Mouse (Mus musculus) gastrocnemius, postnatal 10 days (tissue): ENCODE results near the gene Pdilt. TPM values are rescaled to one million over a fixed set of nuclear protein-coding genes. Genes with fewer than 3 reads are reported as not detected.

Experiments used
- DNase-seq: peaks from one replicate; pipeline ENCODE4 v3.0.0; 2021; ENCODE audit warnings: mixed read lengths
- total RNA-seq, 2 experiments: library from RNA; stranded (reverse); gene quantifications; 2 replicates each; pipeline ENCODE4 v1.2.3; 2021

Gene Pdilt
- total RNA-seq, 2 experiments from 2014 or later: not detected

DNA sequence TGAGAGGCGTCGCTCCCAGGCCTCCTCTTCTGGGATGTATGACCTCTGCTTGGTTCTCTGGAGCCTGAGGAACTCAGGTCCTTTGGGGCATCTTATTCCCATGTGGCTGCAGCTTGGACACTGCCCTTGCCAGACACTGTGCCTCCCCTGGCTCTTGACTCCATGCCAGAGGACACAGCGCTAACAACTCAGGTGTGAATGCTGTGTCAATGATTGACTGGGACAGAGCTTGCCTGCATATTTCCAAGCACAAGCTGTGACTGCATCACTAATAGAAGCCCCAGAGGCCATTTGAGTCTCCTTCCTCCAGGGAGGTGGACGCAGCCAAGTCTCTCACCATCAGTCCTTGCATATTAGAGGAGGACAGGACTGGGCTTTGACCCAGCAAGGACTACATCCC, 12.1 kb downstream of the Pdilt start:
- no peak for DNase-seq

GRCm38 (mm10) chr7:119490041-119490780, 33.1 kb downstream of the Pdilt start:
- no peak for DNase-seq

GRCm38 (mm10) chr7:119486683-119487082, 36.6 kb downstream of the Pdilt start:
- DNase-seq: no peak

GRCm38 (mm10) chr7:119484154-119484553, 39.1 kb downstream of the Pdilt start:
- no peak for DNase-seq

DNA sequence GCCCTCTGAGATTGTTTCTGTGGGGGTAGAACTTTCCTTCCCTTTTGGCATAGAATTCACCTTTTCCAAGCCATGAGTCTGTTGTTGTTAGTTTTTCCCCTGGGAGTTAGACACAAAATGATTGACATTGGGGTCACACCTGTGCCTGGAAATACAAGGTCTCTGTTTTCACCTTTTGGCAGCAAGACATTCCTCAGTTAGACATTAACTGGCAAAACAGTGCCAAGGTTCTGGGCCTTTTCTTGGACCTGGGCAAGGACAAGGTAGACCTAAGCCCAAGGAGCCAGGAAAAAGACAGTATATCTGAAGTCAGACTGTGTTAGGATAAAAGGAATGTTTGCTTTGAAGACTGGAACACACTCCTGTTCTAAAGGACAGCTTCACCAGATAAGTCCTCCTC, 44.0 kb downstream of the Pdilt start, which contains the start of gene Umod:
TSS of gene Umod (minus strand) at position 27 of the 400 bp plus-strand sequence.
- no peak for DNase-seq

DNA sequence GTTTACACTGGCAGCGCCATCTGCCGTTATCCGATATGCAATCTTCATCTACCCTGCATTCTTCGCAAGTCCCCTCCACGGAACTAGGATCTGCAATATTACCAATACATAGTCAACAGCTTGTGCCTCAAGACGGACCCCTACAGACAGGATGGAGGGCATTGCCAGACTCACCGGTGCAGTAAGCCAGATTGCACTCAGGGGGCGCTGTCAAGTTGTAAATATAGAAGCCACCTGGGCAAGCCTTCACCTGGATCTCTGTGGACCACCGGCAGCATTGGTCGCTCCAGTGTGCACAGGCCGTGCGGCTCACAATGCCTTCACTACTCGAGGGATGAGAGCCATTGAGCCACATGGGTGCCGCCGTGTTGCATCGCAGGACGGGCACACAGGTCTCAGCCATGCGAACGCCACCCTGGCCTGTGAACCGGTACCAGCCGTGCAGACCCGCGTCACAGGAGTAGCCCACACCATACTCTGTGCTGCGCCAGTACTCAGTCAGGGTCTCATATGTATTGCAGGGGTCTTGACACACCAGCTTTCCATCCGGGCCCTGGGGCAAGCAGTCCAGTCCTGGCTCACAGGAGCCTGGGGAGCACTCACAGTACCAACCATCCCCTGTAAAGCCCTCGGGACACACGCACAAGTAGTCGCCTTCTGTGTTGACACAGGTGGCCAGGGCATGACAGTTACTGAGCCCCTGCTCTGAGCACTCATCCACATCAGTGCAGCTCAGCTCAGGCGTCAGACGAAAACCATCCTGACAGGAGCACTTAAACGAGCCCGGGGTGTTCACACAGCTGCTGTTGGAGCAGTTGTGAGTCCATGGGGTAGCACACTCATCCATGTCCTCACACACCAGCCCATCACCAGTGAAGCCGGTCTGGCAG, 46.5 kb downstream of the Pdilt start:
- DNase-seq: no peak

DNA sequence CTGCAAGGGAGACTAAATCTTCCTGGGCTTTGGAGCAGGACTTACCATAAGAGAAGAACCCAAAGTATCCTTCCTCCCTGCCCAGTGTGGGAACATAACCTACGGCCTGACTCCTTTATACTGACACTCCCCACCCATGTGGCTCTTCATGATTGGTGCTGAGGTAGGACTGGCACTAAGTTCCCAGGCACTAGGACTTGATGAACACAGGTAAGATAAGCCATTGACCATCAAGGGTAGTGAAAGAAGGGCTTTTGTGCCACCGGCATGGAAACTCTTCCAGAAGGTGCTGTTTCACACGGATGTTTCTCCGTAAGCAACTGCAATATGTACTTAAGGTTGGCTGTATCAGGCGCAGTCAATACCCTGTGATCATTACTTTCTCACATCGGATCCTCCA, 64.1 kb downstream of the Pdilt start, which contains the start of gene Gp2:
TSS of gene Gp2 (minus strand) at position 101 of the 400 bp plus-strand sequence.
- no peak for DNase-seq

DNA sequence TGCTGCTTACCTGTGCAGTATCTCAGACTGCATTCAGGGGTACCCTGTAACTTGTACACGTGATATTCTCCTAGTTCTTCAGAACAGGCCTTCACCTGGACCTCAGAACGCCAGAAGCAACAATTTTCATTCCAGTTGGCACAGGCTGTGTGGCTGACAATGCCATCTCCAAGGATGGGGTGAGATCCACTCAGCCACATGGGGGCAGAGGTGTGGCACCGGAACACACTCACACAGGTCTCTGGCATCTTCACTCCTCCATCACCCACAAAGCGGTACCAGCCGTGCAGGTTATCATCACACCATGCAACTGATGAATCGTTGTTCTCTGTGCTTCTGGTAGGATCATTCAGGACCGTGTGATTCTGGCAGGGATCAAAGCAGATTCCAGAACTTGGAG, 69.1 kb downstream of the Pdilt start:
- DNase-seq: no peak

DNA sequence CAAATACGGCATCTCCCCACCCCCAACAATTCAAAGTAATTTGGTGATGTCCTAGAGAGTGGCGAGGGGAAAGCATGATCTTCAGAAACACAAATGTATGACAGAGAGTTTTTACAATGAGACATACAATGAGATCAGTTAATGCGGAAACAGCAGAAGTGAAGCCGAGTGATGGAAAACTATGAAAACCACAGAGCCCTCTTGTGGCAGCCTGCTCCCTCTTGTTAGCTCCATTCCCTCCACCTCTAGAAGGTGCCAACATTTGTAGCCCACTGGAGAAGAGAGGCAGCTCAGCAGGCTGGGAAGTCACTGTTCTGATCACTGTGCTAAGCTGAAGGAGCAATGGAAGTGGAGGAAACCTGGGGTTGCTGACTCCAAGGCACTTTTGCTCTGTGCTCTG, 79.4 kb downstream of the Pdilt start:
- no peak for DNase-seq

DNA sequence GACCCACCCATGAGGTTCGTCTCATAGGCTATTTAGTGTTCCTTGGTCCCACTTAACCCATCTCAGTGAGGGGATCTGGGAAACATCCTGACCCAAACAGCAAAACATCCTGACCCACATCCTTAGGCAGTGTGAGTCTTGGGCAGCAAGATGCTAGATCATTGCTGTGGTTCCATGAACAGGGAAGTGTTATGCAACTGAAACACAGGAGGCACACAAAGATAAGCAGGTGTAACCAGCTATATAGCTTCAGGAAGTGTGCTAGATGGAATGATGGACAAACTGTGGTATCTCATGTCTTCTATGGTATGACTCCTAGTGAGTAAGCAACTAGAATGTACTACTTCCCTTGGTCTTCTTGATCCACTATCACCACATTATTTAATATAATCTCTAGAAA, 81.4 kb downstream of the Pdilt start:
- DNase-seq: no peak

Other genes with a start within 250 kb of the Pdilt start
- not detected for gene Gp2, start 64.2 kb downstream of the Pdilt start, total RNA-seq
- gene Umod, start 44.2 kb downstream of the Pdilt start, total RNA-seq: not detected
- gene Acsm5, start 4.0 kb downstream of the Pdilt start, total RNA-seq: under 1 TPM in 1 of 2 experiments, not detected in 1; 0.16 TPM
- gene Acsm2, start 30.9 kb upstream of the Pdilt start, total RNA-seq: not detected
- not detected for gene Acsm1, start 83.5 kb upstream of the Pdilt start, total RNA-seq
- not detected for gene Acsm4, start 166.5 kb upstream of the Pdilt start, total RNA-seq
- 10 to 100 TPM; 18.0 to 18.3 TPM for gene Thumpd1, start 197.3 kb upstream of the Pdilt start, total RNA-seq
- gene Acsm3, start 237.4 kb upstream of the Pdilt start, total RNA-seq: under 1 TPM in 1 of 2 experiments, not detected in 1; 0.14 TPM